Mouse (Mus musculus): ENCODE data around the gene Gm10272. TPM values are rescaled to one million over a fixed set of nuclear protein-coding genes. Genes with fewer than 3 reads are reported as not detected.
"Not testable (repeated sequence)": the region's sequence is repeated elsewhere in the genome, so short reads cannot be mapped to it uniquely, and the experiment has no call there.

Gene Gm10272
- polyA plus RNA-seq, 1 experiment from 2014 or later = not detected

DNA sequence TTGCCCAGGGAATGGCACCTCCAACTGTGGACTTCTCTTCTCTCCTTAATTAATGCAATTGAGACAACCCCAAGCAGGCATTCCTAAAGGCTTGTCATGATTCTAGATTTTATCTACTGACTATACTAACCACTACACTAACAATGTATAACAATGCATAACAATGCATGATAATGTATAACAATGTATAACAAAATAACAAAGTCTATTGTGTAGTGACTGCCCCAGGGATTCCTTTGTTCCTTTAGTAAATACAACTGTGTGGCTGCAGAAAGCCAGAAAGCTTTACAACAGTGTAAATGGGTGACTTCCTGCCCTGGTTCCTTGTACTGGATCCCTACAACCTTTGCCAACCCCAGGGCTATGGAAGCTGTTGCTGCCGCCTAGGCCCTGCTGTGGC is 29.5 kb downstream of the Gm10272 start:
- H3K27ac ChIP-seq = no peak overlapping the region
- H3K36me3 ChIP-seq = no peaks in the 10 kb centered on the region
- H3K4me3 ChIP-seq = no peak overlapping the region
- H3K9me3 ChIP-seq (replicated peaks) = peaks cover 4% of the 10 kb centered on the region; the same call in 1 of the 2 replicates
- no peak overlapping the region for H3K9ac ChIP-seq
- no peaks in the 10 kb centered on the region for H3K27me3 ChIP-seq (replicated peaks)
- no peak for ATAC-seq
- no peaks in the 10 kb centered on the region for H3K4me1 ChIP-seq
- no peak overlapping the region for H3K4me2 ChIP-seq
- 81% methylated on average over 1 of the region's 1 CpGs for WGBS (ENCODE audit: insufficient replicate concordance)

DNA sequence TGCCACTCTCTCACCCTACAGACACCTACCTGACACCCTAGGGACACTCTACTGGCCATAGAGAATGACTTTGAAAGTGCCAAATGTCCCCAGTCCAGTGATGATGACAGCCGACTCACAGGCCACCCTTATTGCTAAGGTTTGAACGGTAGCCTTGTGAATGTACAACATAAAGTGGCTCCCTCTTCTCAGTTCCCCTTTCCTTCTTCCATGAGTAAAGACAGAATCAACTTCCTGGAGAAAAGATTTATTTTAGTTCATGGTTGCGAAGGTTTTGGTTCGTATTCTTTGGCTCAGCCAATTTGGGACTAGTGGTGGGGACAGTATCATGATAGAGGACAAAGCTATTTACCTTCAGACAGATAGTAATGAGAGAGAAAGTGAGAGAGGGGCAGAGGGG is 32.5 kb downstream of the Gm10272 start:
- Histone ChIP-seq H3K27ac (no peak overlapping the region), H3K4me2 (no peak overlapping the region), H3K27me3 (replicated peaks) (no peaks in the 10 kb centered on the region), H3K4me1 (no peaks in the 10 kb centered on the region), H3K4me3 (no peak overlapping the region), H3K9ac (no peak overlapping the region), H3K9me3 (replicated peaks) (peaks cover 4% of the 10 kb centered on the region; the same call in 1 of the 2 replicates), H3K36me3 (no peaks in the 10 kb centered on the region)
- no peak for ATAC-seq
- WGBS (ENCODE audit: insufficient replicate concordance) = 52% methylated on average over 4 of the region's 4 CpGs

DNA sequence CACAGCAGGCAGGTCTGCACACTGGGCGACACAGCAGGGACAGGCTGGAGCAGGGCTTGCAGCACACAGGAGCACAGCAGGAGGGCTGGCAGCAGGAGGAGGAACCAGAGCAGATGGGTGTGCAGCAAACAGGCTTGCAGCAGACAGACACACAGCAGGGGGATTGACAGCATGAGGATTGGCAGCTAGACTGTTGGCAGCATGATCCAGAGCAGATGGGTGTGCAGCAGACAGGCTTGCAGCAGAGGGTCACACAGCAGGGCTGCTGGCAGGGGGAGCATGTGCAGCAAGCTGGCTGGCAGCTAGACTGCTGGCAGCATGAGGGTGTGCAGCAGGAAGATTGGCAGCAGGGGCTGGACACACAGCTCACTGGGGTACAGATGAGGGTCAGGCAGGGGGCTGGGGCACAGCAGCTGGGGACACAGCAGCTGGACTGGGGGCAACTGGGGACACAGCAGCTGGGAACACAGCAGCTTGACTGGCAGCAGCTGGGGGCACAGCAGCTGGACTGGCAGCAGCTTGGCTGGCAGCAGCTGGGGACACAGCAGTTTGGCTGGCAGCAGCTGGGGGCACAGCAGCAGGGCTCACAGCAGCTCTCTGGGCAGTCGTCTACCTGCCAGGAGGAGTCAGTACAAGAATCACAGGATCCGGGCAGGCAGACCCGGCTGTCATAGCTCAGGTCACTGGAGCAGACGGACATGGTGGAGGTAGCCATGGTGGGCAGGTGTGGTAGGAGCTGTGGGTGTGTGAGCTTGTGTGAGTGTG is 35.7 kb downstream of the Gm10272 start, which contains the start of gene Gm18596:
Gm18596 (minus strand) TSS at position 715 of the 765 bp plus-strand sequence.
- H3K4me2 ChIP-seq; H3K9ac ChIP-seq; H3K27ac ChIP-seq; H3K4me1 ChIP-seq; H3K4me3 ChIP-seq; H3K9me3 ChIP-seq (replicated peaks); H3K36me3 ChIP-seq; ATAC-seq; H3K27me3 ChIP-seq (replicated peaks): not testable (repeated sequence)
- 66% methylated on average over 4 of the region's 5 CpGs for WGBS (ENCODE audit: insufficient replicate concordance)

DNA sequence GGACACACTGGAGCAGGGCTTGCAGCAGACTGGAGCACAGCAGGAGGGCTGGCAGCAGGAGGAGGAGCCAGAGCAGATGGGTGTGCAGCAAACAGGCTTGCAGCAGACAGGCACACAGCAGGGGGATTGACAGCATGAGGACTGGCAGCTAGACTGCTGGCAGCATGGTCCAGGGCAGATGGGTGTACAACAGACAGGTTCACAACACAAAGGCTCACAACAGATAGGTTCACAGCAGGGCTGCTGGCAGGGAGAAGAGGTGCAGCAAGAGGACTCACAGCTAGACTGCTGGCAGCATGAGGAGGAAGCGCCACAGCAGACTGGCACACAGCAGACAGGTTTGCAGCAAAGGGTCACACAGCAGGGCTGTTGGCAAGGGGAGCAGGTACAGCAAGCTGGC is 44.3 kb downstream of the Gm10272 start:
- H3K9ac ChIP-seq; H3K4me2 ChIP-seq; H3K4me3 ChIP-seq; H3K27me3 ChIP-seq (replicated peaks); ATAC-seq; H3K36me3 ChIP-seq; H3K9me3 ChIP-seq (replicated peaks); H3K27ac ChIP-seq; H3K4me1 ChIP-seq: not testable (repeated sequence)
- 42% methylated on average over 1 of the region's 1 CpGs for WGBS (ENCODE audit: insufficient replicate concordance)

DNA sequence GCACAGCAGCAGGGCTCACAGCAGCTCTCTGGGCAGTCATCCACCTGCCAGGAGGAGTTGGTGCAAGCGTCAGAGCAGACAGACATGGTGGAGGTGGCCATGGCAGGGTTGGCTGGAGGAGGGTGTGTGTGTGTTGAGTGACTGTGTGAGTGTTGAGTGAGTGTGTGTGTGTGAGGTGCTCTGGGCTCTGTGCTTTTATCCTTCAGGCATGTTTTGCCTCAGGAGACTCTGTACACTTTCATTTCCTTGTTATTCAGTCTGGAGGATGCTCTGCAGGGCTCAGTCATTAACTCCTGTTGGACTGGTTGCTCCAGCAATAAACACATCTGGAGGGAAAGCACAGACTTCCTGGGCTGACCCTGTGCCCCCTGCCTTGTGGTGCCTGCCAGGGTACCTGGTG is 44.8 kb downstream of the Gm10272 start, which contains the start of gene Gm9736:
Gm9736 (minus strand) TSS at position 101 of the 400 bp plus-strand sequence.
- WGBS (ENCODE audit: insufficient replicate concordance) = 47% methylated on average over 1 of the region's 1 CpGs
- not testable (repeated sequence) for H3K4me2 ChIP-seq; H3K27me3 ChIP-seq (replicated peaks); H3K9ac ChIP-seq; H3K4me3 ChIP-seq; H3K4me1 ChIP-seq; H3K27ac ChIP-seq; ATAC-seq; H3K36me3 ChIP-seq; H3K9me3 ChIP-seq (replicated peaks)

DNA sequence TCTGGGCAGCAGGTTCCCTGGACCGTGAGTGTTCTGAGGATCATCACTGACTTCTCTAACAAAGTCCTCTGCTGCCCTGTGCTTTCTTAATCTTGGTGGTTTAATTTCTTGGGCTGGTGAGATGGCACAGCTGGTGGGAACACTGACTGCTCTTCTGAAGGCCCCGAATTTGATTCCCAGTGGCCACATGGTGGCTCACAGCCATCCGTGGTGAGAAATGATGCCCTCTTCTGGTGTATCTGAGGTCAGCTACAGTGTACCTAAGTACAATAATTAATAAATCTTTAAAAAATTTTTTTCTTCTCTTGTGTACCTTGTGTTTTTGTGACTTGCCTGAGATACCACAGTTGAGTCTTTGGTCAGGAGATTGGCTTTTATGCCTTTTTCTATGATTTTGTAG is 45.9 kb downstream of the Gm10272 start:
- H3K4me2 ChIP-seq; H3K36me3 ChIP-seq; H3K27me3 ChIP-seq (replicated peaks); H3K27ac ChIP-seq; ATAC-seq; H3K4me1 ChIP-seq; H3K4me3 ChIP-seq; H3K9ac ChIP-seq; H3K9me3 ChIP-seq (replicated peaks): not testable (repeated sequence)
- 44% methylated on average over 3 of the region's 3 CpGs for WGBS (ENCODE audit: insufficient replicate concordance)

DNA sequence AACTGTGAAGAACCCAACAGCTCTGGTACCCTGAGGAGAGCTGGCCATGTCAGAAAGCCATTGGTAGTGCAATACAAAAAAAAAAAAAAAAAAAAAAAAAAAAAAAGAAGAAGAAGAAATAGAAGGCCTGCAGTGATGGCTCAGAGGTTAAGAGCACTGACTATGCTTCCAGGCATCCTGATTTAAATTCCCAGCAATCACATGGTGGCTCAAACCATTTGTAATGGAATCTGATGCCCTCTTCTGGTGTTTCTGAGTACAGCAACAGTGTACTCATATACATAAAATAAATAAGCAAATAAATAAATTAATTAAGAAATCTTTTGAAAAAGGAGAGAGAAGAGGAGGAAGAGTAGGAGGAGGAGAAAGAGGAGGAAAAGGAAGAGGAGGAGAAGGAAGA is 47.0 kb downstream of the Gm10272 start:
- Histone ChIP-seq H3K4me2 (no peak overlapping the region), H3K9me3 (replicated peaks) (no peaks in the 10 kb centered on the region), H3K4me1 (no peaks in the 10 kb centered on the region), H3K36me3 (no peaks in the 10 kb centered on the region), H3K4me3 (no peak overlapping the region), H3K27me3 (replicated peaks) (no peaks in the 10 kb centered on the region), H3K9ac (no peak overlapping the region), H3K27ac (no peak overlapping the region)
- ATAC-seq = no peak

Other genes starting within 250 kb of the Gm10272 start
- 32.7 and 33.7 TPM in 2 replicates for gene Fam207a, start 190.8 kb upstream of the Gm10272 start, polyA plus RNA-seq (2016; fragmentation: Nextera tagmentation; extraction: Ambion mirVana)
- 13.5 and 13.9 TPM in 2 replicates for gene Itgb2, start 176.4 kb upstream of the Gm10272 start, polyA plus RNA-seq (2016; fragmentation: Nextera tagmentation; extraction: Ambion mirVana)
- 68.8 and 72.8 TPM in 2 replicates for gene Pttg1ip, start 124.9 kb upstream of the Gm10272 start, polyA plus RNA-seq (2016; fragmentation: Nextera tagmentation; extraction: Ambion mirVana)
- gene Sumo3, start 100.5 kb upstream of the Gm10272 start, polyA plus RNA-seq (2016; fragmentation: Nextera tagmentation; extraction: Ambion mirVana) = 138 and 146 TPM in 2 replicates
- gene Gm49325, start 100.4 kb upstream of the Gm10272 start, polyA plus RNA-seq (2016; fragmentation: Nextera tagmentation; extraction: Ambion mirVana) = 5.1 TPM in 1 of 2 replicates, not detected in the other
- 55.7 and 59.9 TPM in 2 replicates for gene Ube2g2, start 84.4 kb upstream of the Gm10272 start, polyA plus RNA-seq (2016; fragmentation: Nextera tagmentation; extraction: Ambion mirVana)
- gene Tspear, start 20.1 kb upstream of the Gm10272 start, polyA plus RNA-seq (2016; fragmentation: Nextera tagmentation; extraction: Ambion mirVana) = 0.05 TPM in 1 of 2 replicates, not detected in the other
- gene Gm19402, start 15.9 kb upstream of the Gm10272 start, polyA plus RNA-seq (2016; fragmentation: Nextera tagmentation; extraction: Ambion mirVana) = not detected in 2 replicates
- gene Gm9508, start 9.4 kb upstream of the Gm10272 start, polyA plus RNA-seq (2016; fragmentation: Nextera tagmentation; extraction: Ambion mirVana) = not detected in 2 replicates
- gene Gm10024, start 4.8 kb downstream of the Gm10272 start, polyA plus RNA-seq (2016; fragmentation: Nextera tagmentation; extraction: Ambion mirVana) = not detected in 2 replicates
- not detected in 2 replicates for gene Gm10142, start 9.2 kb downstream of the Gm10272 start, polyA plus RNA-seq (2016; fragmentation: Nextera tagmentation; extraction: Ambion mirVana)
- not detected in 2 replicates for gene Krtap12-1, start 14.0 kb downstream of the Gm10272 start, polyA plus RNA-seq (2016; fragmentation: Nextera tagmentation; extraction: Ambion mirVana)
- gene Gm10100, start 19.9 kb downstream of the Gm10272 start, polyA plus RNA-seq (2016; fragmentation: Nextera tagmentation; extraction: Ambion mirVana) = not detected in 2 replicates
- gene Gm18596, start 36.0 kb downstream of the Gm10272 start, polyA plus RNA-seq (2016; fragmentation: Nextera tagmentation; extraction: Ambion mirVana) = not detected in 2 replicates
- not detected in 2 replicates for gene Gm9736, start 44.7 kb downstream of the Gm10272 start, polyA plus RNA-seq (2016; fragmentation: Nextera tagmentation; extraction: Ambion mirVana)
- gene Gm3233, start 53.1 kb downstream of the Gm10272 start, polyA plus RNA-seq (2016; fragmentation: Nextera tagmentation; extraction: Ambion mirVana) = not detected in 2 replicates
- not detected in 2 replicates for gene Gm3238, start 64.7 kb downstream of the Gm10272 start, polyA plus RNA-seq (2016; fragmentation: Nextera tagmentation; extraction: Ambion mirVana)
- not detected in 2 replicates for gene Gm7138, start 70.3 kb downstream of the Gm10272 start, polyA plus RNA-seq (2016; fragmentation: Nextera tagmentation; extraction: Ambion mirVana)
- gene Gm3250, start 75.9 kb downstream of the Gm10272 start, polyA plus RNA-seq (2016; fragmentation: Nextera tagmentation; extraction: Ambion mirVana) = not detected in 2 replicates
- gene Gm7137, start 81.6 kb downstream of the Gm10272 start, polyA plus RNA-seq (2016; fragmentation: Nextera tagmentation; extraction: Ambion mirVana) = not detected in 2 replicates
- gene Gm9639, start 88.5 kb downstream of the Gm10272 start, polyA plus RNA-seq (2016; fragmentation: Nextera tagmentation; extraction: Ambion mirVana) = not detected in 2 replicates
- gene Gm19668, start 92.5 kb downstream of the Gm10272 start, polyA plus RNA-seq (2016; fragmentation: Nextera tagmentation; extraction: Ambion mirVana) = not detected in 2 replicates
- gene Gm9507, start 105.2 kb downstream of the Gm10272 start, polyA plus RNA-seq (2016; fragmentation: Nextera tagmentation; extraction: Ambion mirVana) = not detected in 2 replicates
- gene Gm2696, start 108.1 kb downstream of the Gm10272 start, polyA plus RNA-seq (2016; fragmentation: Nextera tagmentation; extraction: Ambion mirVana) = not detected in 2 replicates
- gene Krtap10-4, start 120.5 kb downstream of the Gm10272 start, polyA plus RNA-seq (2016; fragmentation: Nextera tagmentation; extraction: Ambion mirVana) = not detected in 2 replicates
- not detected in 2 replicates for gene Krtap10-10, start 129.3 kb downstream of the Gm10272 start, polyA plus RNA-seq (2016; fragmentation: Nextera tagmentation; extraction: Ambion mirVana)
- gene Gm36176, start 140.2 kb downstream of the Gm10272 start, polyA plus RNA-seq (2016; fragmentation: Nextera tagmentation; extraction: Ambion mirVana) = not detected in 2 replicates
- gene Gm10318, start 146.2 kb downstream of the Gm10272 start, polyA plus RNA-seq (2016; fragmentation: Nextera tagmentation; extraction: Ambion mirVana) = not detected in 2 replicates
- not detected in 2 replicates for gene Gm3285, start 155.3 kb downstream of the Gm10272 start, polyA plus RNA-seq (2016; fragmentation: Nextera tagmentation; extraction: Ambion mirVana)
- 8.5 and 8.7 TPM in 2 replicates for gene Lrrc3, start 195.9 kb downstream of the Gm10272 start, polyA plus RNA-seq (2016; fragmentation: Nextera tagmentation; extraction: Ambion mirVana)

Measured in liver, embryonic 12.5 days (tissue).